Mouse (Mus musculus) lung, adult 18-20 months (tissue): ENCODE results near the gene Scd1.
"Not testable (repeated sequence)": the region's sequence is repeated elsewhere in the genome, so short reads cannot be mapped to it uniquely, and the experiment has no call there.

Experiments used
- DNase-seq, 2 experiments: peaks; one replicate each; pipeline ENCODE4 v3.0.0; 2022; ENCODE audit warnings: mixed read lengths in 2 of 2

Gene Scd1

GRCm38 (mm10) chr19:44396742-44397141 is 10.9 kb downstream of the Scd1 start:
- no peak for DNase-seq

GRCm38 (mm10) chr19:44394972-44395371 is 12.7 kb downstream of the Scd1 start:
- no peak for DNase-seq

- DNase-seq: peak in 1 of 2 experiments; percentile 26
Observed at GRCm38 (mm10) chr19:44393962-44394422, 13.7 kb downstream of the Scd1 start.

- no peak for DNase-seq
Observed at GRCm38 (mm10) chr19:44392339-44393009, 15.2 kb downstream of the Scd1 start.

- DNase-seq: no peak
Observed at GRCm38 (mm10) chr19:44391856-44392255, 15.8 kb downstream of the Scd1 start.

- DNase-seq: peak in 1 of 2 experiments; percentile 55
Observed at GRCm38 (mm10) chr19:44389507-44389906, 18.2 kb downstream of the Scd1 start.

GRCm38 (mm10) chr19:44388475-44389428 is 18.9 kb downstream of the Scd1 start:
- peak; percentile 95 to 97 for DNase-seq

- DNase-seq: no peak
Observed at GRCm38 (mm10) chr19:44387746-44388474, 19.8 kb downstream of the Scd1 start.

- peak in 1 of 2 experiments; percentile 36 for DNase-seq
Observed at GRCm38 (mm10) chr19:44387089-44387671, 20.5 kb downstream of the Scd1 start.

GRCm38 (mm10) chr19:44385887-44386498 is 21.7 kb downstream of the Scd1 start:
- no peak for DNase-seq

- no peak for DNase-seq
Observed at GRCm38 (mm10) chr19:44382682-44383321, 24.9 kb downstream of the Scd1 start.

GRCm38 (mm10) chr19:44380065-44380464 is 27.6 kb downstream of the Scd1 start:
- peak in 1 of 2 experiments; percentile 43 for DNase-seq

- no peak for DNase-seq
Observed at GRCm38 (mm10) chr19:44379090-44379489, 28.6 kb downstream of the Scd1 start.

GRCm38 (mm10) chr19:44377629-44378375 is 29.9 kb downstream of the Scd1 start:
- DNase-seq: no peak

GRCm38 (mm10) chr19:44376511-44376951 is 31.1 kb downstream of the Scd1 start:
- DNase-seq: no peak

GRCm38 (mm10) chr19:44372969-44373368 is 34.7 kb downstream of the Scd1 start:
- peak; percentile 81 to 87 for DNase-seq

- no peak for DNase-seq
Observed at GRCm38 (mm10) chr19:44370231-44370630, 37.4 kb downstream of the Scd1 start.

GRCm38 (mm10) chr19:44369371-44369770 is 38.3 kb downstream of the Scd1 start:
- DNase-seq: no peak

- not testable (repeated sequence) for DNase-seq
Observed at GRCm38 (mm10) chr19:44367076-44367475, 40.6 kb downstream of the Scd1 start.

GRCm38 (mm10) chr19:44365733-44366132 is 41.9 kb downstream of the Scd1 start:
- no peak for DNase-seq

GRCm38 (mm10) chr19:44364029-44364428 is 43.6 kb downstream of the Scd1 start:
- DNase-seq: no peak
